Mouse (Mus musculus) liver, postnatal 0 days (tissue): ENCODE results near the gene Elavl4.

Source experiments
- CTCF ChIP-seq: sonication (generic); IDR thresholded peaks from 2 replicates; pipeline ENCODE4 v1.5.1; 2016; ENCODE audit warnings: antibody characterized with exemption, low read depth
- EP300 ChIP-seq: IDR thresholded peaks from 2 replicates; pipeline ENCODE4 v1.6.1; 2016; ENCODE audit warnings: antibody characterized with exemption, low read depth, mild to moderate bottlenecking

- no peak for TF ChIP-seq CTCF
- TF ChIP-seq EP300: no peak
These were observed 190.1 kb downstream of the Elavl4 start for GRCm38 (mm10) chr4:110161600-110161999.
